Mouse (Mus musculus): ENCODE data around the gene Tubb3. TPM values are rescaled to one million over a fixed set of nuclear protein-coding genes. Genes with fewer than 3 reads are reported as not detected.

Tubb3 gene
- total and polyA plus RNA-seq, 3 experiments: 1.8 to 3.1 (median 2.2) TPM

GRCm38 (mm10) chr8:123415967-123416943, 5.0 kb downstream of the Tubb3 start:
- no peak overlapping the region for H3K27ac ChIP-seq (ENCODE audit: insufficient read depth, low read depth)
- no peaks in the 10 kb centered on the region for H3K9me3 ChIP-seq (replicated peaks; ENCODE audit: low read length)
- no peak overlapping the region for H3K9ac ChIP-seq (ENCODE audit: insufficient read depth, low read depth)
- H3K4me2 ChIP-seq (ENCODE audit: insufficient read depth, low read depth, poor library complexity, severe bottlenecking): no peak overlapping the region
- no peaks in the 10 kb centered on the region for H3K36me3 ChIP-seq (replicated peaks in 1 of 2; ENCODE audit: control insufficient read depth in 1 of 2, insufficient read depth in 1 of 2, low read length in 1 of 2)
- no peak for TF ChIP-seq POLR2A (IDR thresholded peaks at IDR 0.05; ENCODE audit: low read depth, low read length)
- TF ChIP-seq E2F4 (IDR thresholded peaks at IDR 0.05; ENCODE audit: insufficient replicate concordance, low read depth, low read length): no peak
- peak; percentile 40 for TF ChIP-seq RAD21 (IDR thresholded peaks at IDR 0.05; ENCODE audit: low read depth, low read length)
- TF ChIP-seq CHD2 (IDR thresholded peaks at IDR 0.05; ENCODE audit: low read length): no peak
- TF ChIP-seq ZNF384 (IDR thresholded peaks at IDR 0.05; ENCODE audit: low read depth, low read length): peak; percentile 38; the same call in 1 of the 2 replicates
- peak in 1 of 2 experiments; percentile 97; a peak in 2 of 4 replicates for TF ChIP-seq CTCF (conservative IDR thresholded peaks at IDR 0.05 in 1 of 2, IDR thresholded peaks at IDR 0.05 in 1 of 2; ENCODE audit: low read depth in 2 of 2, low read length in 2 of 2)
- no peak for TF ChIP-seq MXI1 (IDR thresholded peaks at IDR 0.05; ENCODE audit: low read depth, low read length)
- peak; percentile 48 for TF ChIP-seq SMC3 (IDR thresholded peaks at IDR 0.05; ENCODE audit: low read depth, low read length)
- H3K79me2 ChIP-seq (replicated peaks; ENCODE audit: control insufficient read depth, extremely low read depth, insufficient read depth, poor library complexity, severe bottlenecking): no peaks in the 10 kb centered on the region
- H3K27me3 ChIP-seq (replicated peaks): peaks cover 7% of the 10 kb centered on the region
- H3K4me3 ChIP-seq (replicated peaks in 1 of 3; ENCODE audit: low read depth in 2 of 3, low read length in 2 of 3, poor library complexity in 1 of 3): no peak overlapping the region
- in situ Hi-C loops (cut with MboI; ENCODE audit: low pct_ligation_motif_present, low pct_unique_long_range_greater_than_20kb, low sequenced_read_pairs) (no loop called here), dilution Hi-C loops (cut with MboI; ENCODE audit: extremely low pct_ligation_motif_present, extremely low pct_unique_long_range_greater_than_20kb, low sequenced_read_pairs) (no loop called here)
- H3K4me1 ChIP-seq (ENCODE audit: control insufficient read depth in 1 of 2, insufficient read depth in 2 of 2): peaks cover 11 to 42% of the 10 kb centered on the region in 2 experiments
- DNase-seq (ENCODE audit: extremely low read depth): peak; percentile 56

- no peak overlapping the region for H3K9ac ChIP-seq (ENCODE audit: insufficient read depth, low read depth)
- TF ChIP-seq JUND (conservative IDR thresholded peaks at IDR 0.05; ENCODE audit: low read depth, low read length) (no peak), RAD21 (IDR thresholded peaks at IDR 0.05; ENCODE audit: low read depth, low read length) (no peak), CTCF (conservative IDR thresholded peaks at IDR 0.05 in 1 of 2, IDR thresholded peaks at IDR 0.05 in 1 of 2; ENCODE audit: low read depth in 2 of 2, low read length in 2 of 2) (no peak), E2F4 (IDR thresholded peaks at IDR 0.05; ENCODE audit: insufficient replicate concordance, low read depth, low read length) (no peak)
- H3K4me2 ChIP-seq (ENCODE audit: insufficient read depth, low read depth, poor library complexity, severe bottlenecking): no peak overlapping the region
- H3K79me2 ChIP-seq (replicated peaks; ENCODE audit: control insufficient read depth, extremely low read depth, insufficient read depth, poor library complexity, severe bottlenecking): no peaks in the 10 kb centered on the region
- H3K4me3 ChIP-seq (replicated peaks in 1 of 3; ENCODE audit: low read depth in 2 of 3, low read length in 2 of 3, poor library complexity in 1 of 3): no peak overlapping the region
- dilution Hi-C loops (cut with MboI; ENCODE audit: extremely low pct_ligation_motif_present, extremely low pct_unique_long_range_greater_than_20kb, low sequenced_read_pairs): no loop called here
- H3K4me1 ChIP-seq (ENCODE audit: control insufficient read depth in 1 of 2, insufficient read depth in 2 of 2): peaks cover 6 to 34% of the 10 kb centered on the region in 2 experiments; a peak in 3 of 4 replicates
- in situ Hi-C loops (cut with MboI; ENCODE audit: low pct_ligation_motif_present, low pct_unique_long_range_greater_than_20kb, low sequenced_read_pairs): no loop called here
- H3K27me3 ChIP-seq (replicated peaks): peaks cover under 1% of the 10 kb centered on the region
- H3K9me3 ChIP-seq (replicated peaks; ENCODE audit: low read length): no peaks in the 10 kb centered on the region
- H3K36me3 ChIP-seq (replicated peaks in 1 of 2; ENCODE audit: control insufficient read depth in 1 of 2, insufficient read depth in 1 of 2, low read length in 1 of 2): no peaks in the 10 kb centered on the region
- DNase-seq (ENCODE audit: extremely low read depth): no peak
- H3K27ac ChIP-seq (ENCODE audit: insufficient read depth, low read depth): no peak overlapping the region
Observed at GRCm38 (mm10) chr8:123416944-123417555, 5.8 kb downstream of the Tubb3 start.

GRCm38 (mm10) chr8:123419711-123420110, 8.5 kb downstream of the Tubb3 start:
- Histone ChIP-seq H3K4me1 (ENCODE audit: control insufficient read depth in 1 of 2, insufficient read depth in 2 of 2) (peaks cover 0 to 15% of the 10 kb centered on the region in 2 experiments; a peak in 2 of 4 replicates), H3K79me2 (replicated peaks; ENCODE audit: control insufficient read depth, extremely low read depth, insufficient read depth, poor library complexity, severe bottlenecking) (no peaks in the 10 kb centered on the region), H3K27me3 (replicated peaks) (no peaks in the 10 kb centered on the region), H3K9ac (ENCODE audit: insufficient read depth, low read depth) (no peak overlapping the region), H3K4me2 (ENCODE audit: insufficient read depth, low read depth, poor library complexity, severe bottlenecking) (no peak overlapping the region), H3K36me3 (replicated peaks in 1 of 2; ENCODE audit: control insufficient read depth in 1 of 2, insufficient read depth in 1 of 2, low read length in 1 of 2) (no peaks in the 10 kb centered on the region), H3K4me3 (replicated peaks in 1 of 3; ENCODE audit: low read depth in 2 of 3, low read length in 2 of 3, poor library complexity in 1 of 3) (no peak overlapping the region), H3K27ac (ENCODE audit: insufficient read depth, low read depth) (no peak overlapping the region), H3K9me3 (replicated peaks; ENCODE audit: low read length) (no peaks in the 10 kb centered on the region)
- dilution Hi-C loops (cut with MboI; ENCODE audit: extremely low pct_ligation_motif_present, extremely low pct_unique_long_range_greater_than_20kb, low sequenced_read_pairs): no loop called here
- DNase-seq (ENCODE audit: extremely low read depth): no peak
- in situ Hi-C loops (cut with MboI; ENCODE audit: low pct_ligation_motif_present, low pct_unique_long_range_greater_than_20kb, low sequenced_read_pairs): no loop called here
- TF ChIP-seq JUN (IDR thresholded peaks at IDR 0.05; ENCODE audit: insufficient read depth, low read depth, low read length): no peak
- no peak for TF ChIP-seq MAFK (IDR thresholded peaks at IDR 0.05; ENCODE audit: insufficient replicate concordance, low read length)
- TF ChIP-seq ETS1 (conservative IDR thresholded peaks at IDR 0.05; ENCODE audit: low read depth, low read length): no peak
- TF ChIP-seq ELF1 (IDR thresholded peaks at IDR 0.05; ENCODE audit: low read depth, low read length): no peak
- TF ChIP-seq NELFE (IDR thresholded peaks at IDR 0.05; ENCODE audit: low read depth, low read length): no peak
- TF ChIP-seq UBTF (IDR thresholded peaks at IDR 0.05; ENCODE audit: low read depth, low read length): no peak
- TF ChIP-seq CHD1 (IDR thresholded peaks at IDR 0.05; ENCODE audit: low read depth, low read length): no peak
- TF ChIP-seq GABPA (IDR thresholded peaks at IDR 0.05; ENCODE audit: insufficient replicate concordance, low read depth, low read length): no peak
- TF ChIP-seq MYC (IDR thresholded peaks at IDR 0.05; ENCODE audit: low read depth, low read length): no peak
- TF ChIP-seq TCF12 (IDR thresholded peaks at IDR 0.05; ENCODE audit: low read depth, low read length): no peak
- no peak for TF ChIP-seq NRF1 (IDR thresholded peaks at IDR 0.05; ENCODE audit: low read depth, low read length)
- TF ChIP-seq TBP (conservative IDR thresholded peaks at IDR 0.05; ENCODE audit: low read depth, low read length): no peak
- no peak for TF ChIP-seq EP300 (IDR thresholded peaks at IDR 0.05; ENCODE audit: low read length)
- no peak for TF ChIP-seq RCOR1 (conservative IDR thresholded peaks at IDR 0.05; ENCODE audit: low read depth, low read length)
